Mouse (Mus musculus) ES-E14 (cell line): ENCODE results near the gene Dlx4. TPM values are rescaled to one million over a fixed set of nuclear protein-coding genes. Genes with fewer than 3 reads are reported as not detected.

Experiments used
- DNase-seq: peaks from one replicate; pipeline ENCODE4 v3.0.0-alpha.2; 2013; ENCODE audit warnings: low read depth, low spot score
- H3K27ac ChIP-seq: 2 replicates; pipeline ENCODE4 v1.5.1; 2012; ENCODE audit warnings: low read depth, mild to moderate bottlenecking, low read length, moderate library complexity, mixed read lengths; ENCODE audit not compliant: poor library complexity, insufficient read depth, severe bottlenecking
- H3K36me3 ChIP-seq: 2 replicates; pipeline ENCODE4 v1.6.1; 2012; ENCODE audit warnings: mild to moderate bottlenecking, low read length, moderate library complexity, mixed read lengths; ENCODE audit not compliant: control insufficient read depth, poor library complexity, insufficient read depth, severe bottlenecking
- H3K4me1 ChIP-seq, 2 experiments: fragments of 150-350 bp in 1 of 2; sonication (generic) in 1 of 2; 2 replicates each; pipeline ENCODE4 v1.6.1; 2012; ENCODE audit warnings: low read length in 2 of 2, mild to moderate bottlenecking in 1 of 2, mixed read lengths in 1 of 2; ENCODE audit not compliant: control insufficient read depth in 2 of 2, insufficient read depth in 2 of 2, poor library complexity in 1 of 2
- H3K4me3 ChIP-seq, 2 experiments: fragments of 150-350 bp in 1 of 2; sonication (generic) in 1 of 2; 2 replicates each; pipeline ENCODE4 v1.5.1; 2012; ENCODE audit warnings: low read length in 2 of 2, low read depth in 1 of 2, mild to moderate bottlenecking in 1 of 2, mixed read lengths in 1 of 2; ENCODE audit not compliant: insufficient read depth in 1 of 2, poor library complexity in 1 of 2, severe bottlenecking in 1 of 2
- H3K9ac ChIP-seq: 2 replicates; pipeline ENCODE4 v1.6.1; 2012; ENCODE audit warnings: low read depth, mild to moderate bottlenecking, low read length, mixed read lengths; ENCODE audit not compliant: poor library complexity, insufficient read depth, severe bottlenecking
- H3K9me3 ChIP-seq: fragments of 150-350 bp; sonication (generic); 2 replicates; pipeline ENCODE4 v1.6.1; 2012; ENCODE audit warnings: low read depth, mild to moderate bottlenecking, low read length; ENCODE audit not compliant: control insufficient read depth, insufficient read depth
- CHD2 ChIP-seq: IDR thresholded peaks from 2 replicates; pipeline ENCODE4 v1.6.1; 2014; ENCODE audit warnings: mild to moderate bottlenecking, low read depth, low read length, inconsistent platforms
- HCFC1 ChIP-seq: IDR thresholded peaks from 2 replicates; pipeline ENCODE4 v1.6.1; 2012; ENCODE audit warnings: low read length, inconsistent platforms, borderline replicate concordance; ENCODE audit not compliant: insufficient read depth
- MAFK ChIP-seq: IDR thresholded peaks from 2 replicates; pipeline ENCODE4 v1.6.1; 2014; ENCODE audit warnings: mild to moderate bottlenecking, low read depth, low read length, inconsistent platforms; ENCODE audit not compliant: insufficient read depth
- ZC3H11A ChIP-seq: IDR thresholded peaks from 2 replicates; pipeline ENCODE4 v1.6.1; 2012; ENCODE audit warnings: low read depth, mild to moderate bottlenecking, inconsistent platforms, low read length, borderline replicate concordance
- ZNF384 ChIP-seq: IDR thresholded peaks from 2 replicates; pipeline ENCODE4 v1.6.1; 2012; ENCODE audit warnings: low read depth, low read length, inconsistent platforms
- in situ Hi-C, 2 experiments: fragments of 600-800 bp; cut with MboI; formaldehyde crosslinking; loops; one replicate each; pipeline ENCODE4 v1.15.1; 2025; ENCODE audit warnings: low sequenced_read_pairs in 2 of 2, inconsistent platforms in 1 of 2; ENCODE audit not compliant: unreplicated experiment in 2 of 2
- total RNA-seq: library from RNA; depleted of rRNA; stranded (reverse); fragments of 300-350 nt; gene quantifications from 2 replicates; pipeline ENCODE4 v1.2.3, GENCODE M21; 2012; rRNA removed

Gene Dlx4
- total RNA-seq, 1 experiment, result 0.18 TPM

- H3K27ac ChIP-seq, result no peak overlapping the region
- H3K4me1 ChIP-seq, result peaks cover 0 to 12% of the 10 kb centered on the region in 2 experiments; a peak in 3 of 4 replicates
- no peak overlapping the region for H3K4me3 ChIP-seq
- no peaks in the 10 kb centered on the region for H3K9me3 ChIP-seq
- no peaks in the 10 kb centered on the region for H3K36me3 ChIP-seq
- TF ChIP-seq MAFK, result no peak
- no peak for TF ChIP-seq ZNF384
- no peak for TF ChIP-seq ZC3H11A
- TF ChIP-seq HCFC1, result no peak
- TF ChIP-seq CHD2, result no peak
- no peak for DNase-seq
- no peak overlapping the region for H3K9ac ChIP-seq
- in situ Hi-C loops, result no loop called here
These were observed 50.5 kb downstream of the Dlx4 start for GRCm38 (mm10) chr11:95095596-95095995.

- TF ChIP-seq HCFC1 (no peak), ZNF384 (no peak), CHD2 (no peak), MAFK (no peak), ZC3H11A (no peak)
- Histone ChIP-seq H3K4me3 (no peak overlapping the region), H3K9ac (no peak overlapping the region), H3K9me3 (no peaks in the 10 kb centered on the region), H3K27ac (no peak overlapping the region), H3K36me3 (no peaks in the 10 kb centered on the region), H3K4me1 (peaks cover 0 to 17% of the 10 kb centered on the region in 2 experiments; a peak in 2 of 4 replicates)
- in situ Hi-C loops, result no loop called here
- DNase-seq, result no peak
These were observed 53.0 kb downstream of the Dlx4 start for GRCm38 (mm10) chr11:95093077-95093476.

Other genes with a start within 250 kb of the Dlx4 start
- gene Col1a1, start 210.0 kb downstream of the Dlx4 start, total RNA-seq, result 37.5 and 125 TPM in 2 replicates
- not detected in 2 replicates for gene Hils1, start 178.7 kb downstream of the Dlx4 start, total RNA-seq
- 0.74 TPM in 1 of 2 replicates, not detected in the other for gene Sgca, start 169.9 kb downstream of the Dlx4 start, total RNA-seq
- gene Ppp1r9b, start 155.2 kb downstream of the Dlx4 start, total RNA-seq, result 29.5 and 32.6 TPM in 2 replicates
- gene Samd14, start 136.4 kb downstream of the Dlx4 start, total RNA-seq, result 0.53 and 0.89 TPM in 2 replicates
- 1.3 and 1.7 TPM in 2 replicates for gene Pdk2, start 104.9 kb downstream of the Dlx4 start, total RNA-seq
- gene Itga3, start 69.5 kb downstream of the Dlx4 start, total RNA-seq, result 189 and 246 TPM in 2 replicates
- 0.11 and 0.54 TPM in 2 replicates for gene Dlx3, start 26.1 kb downstream of the Dlx4 start, total RNA-seq
- 0.18 and 0.53 TPM in 2 replicates for gene Tac4, start 115.3 kb upstream of the Dlx4 start, total RNA-seq
- 108 and 118 TPM in 2 replicates for gene Kat7, start 164.0 kb upstream of the Dlx4 start, total RNA-seq
- 19.6 and 26.2 TPM in 2 replicates for gene Fam117a, start 190.8 kb upstream of the Dlx4 start, total RNA-seq
- 145 and 156 TPM in 2 replicates for gene Slc35b1, start 238.4 kb upstream of the Dlx4 start, total RNA-seq